Mouse (Mus musculus) MEL (cell line): ENCODE results near the gene Epb41. TPM values are rescaled to one million over a fixed set of nuclear protein-coding genes. Genes with fewer than 3 reads are reported as not detected.

Source experiments
- DNase-seq: peaks from one replicate; pipeline ENCODE4 v3.0.0; 2011; ENCODE audit warnings: low read depth, low spot score
- H3K27ac ChIP-seq: 2 replicates; pipeline ENCODE4 v1.5.1; 2012; ENCODE audit warnings: low read depth, mild to moderate bottlenecking, control low read depth, low read length, moderate library complexity; ENCODE audit not compliant: control insufficient read depth
- H3K27me3 ChIP-seq, 2 experiments: fragments of 150-350 bp in 1 of 2; sonication (generic) in 1 of 2; 2 replicates each; pipeline ENCODE4 v1.6.1; 2012; ENCODE audit warnings: low read length in 2 of 2, mild to moderate bottlenecking in 2 of 2, improper control_type of control experiment in 1 of 2, moderate library complexity in 1 of 2; ENCODE audit not compliant: insufficient read depth in 2 of 2, control insufficient read depth in 1 of 2
- H3K36me3 ChIP-seq, 2 experiments: 2 replicates each; pipeline ENCODE4 v1.6.1; 2012 to 2014; ENCODE audit warnings: low read length in 2 of 2, improper control_type of control experiment in 1 of 2, inconsistent platforms in 1 of 2, mild to moderate bottlenecking in 1 of 2; ENCODE audit not compliant: insufficient read depth in 2 of 2, control insufficient read depth in 1 of 2
- H3K4me1 ChIP-seq, 2 experiments: fragments of 150-350 bp in 1 of 2; sonication (generic) in 1 of 2; 2 replicates each; pipeline ENCODE4 v1.6.1; 2012; ENCODE audit warnings: low read length in 2 of 2, improper control_type of control experiment in 1 of 2, mild to moderate bottlenecking in 1 of 2; ENCODE audit not compliant: insufficient read depth in 2 of 2, control insufficient read depth in 1 of 2
- H3K4me3 ChIP-seq, 2 experiments: fragments of 150-350 bp in 1 of 2; sonication (generic) in 1 of 2; 2 replicates each; pipeline ENCODE4 v1.5.1; 2012; ENCODE audit warnings: low read depth in 2 of 2, low read length in 2 of 2, mild to moderate bottlenecking in 2 of 2, moderate library complexity in 2 of 2, control low read depth in 1 of 2, improper control_type of control experiment in 1 of 2; ENCODE audit not compliant: control insufficient read depth in 1 of 2, insufficient read depth in 1 of 2
- H3K79me2 ChIP-seq: 2 replicates; pipeline ENCODE4 v1.6.1; 2012; ENCODE audit warnings: mild to moderate bottlenecking, low read length, moderate library complexity; ENCODE audit not compliant: control insufficient read depth, poor library complexity, insufficient read depth
- H3K9ac ChIP-seq: 2 replicates; pipeline ENCODE4 v1.6.1; 2012; ENCODE audit warnings: low read depth, mild to moderate bottlenecking, control low read depth, low read length, moderate library complexity; ENCODE audit not compliant: control insufficient read depth, poor library complexity, severe bottlenecking
- H3K9me3 ChIP-seq: fragments of 150-350 bp; sonication (generic); replicated peaks from 2 replicates; pipeline ENCODE4 v1.6.1; 2012; ENCODE audit warnings: mild to moderate bottlenecking, low read length, improper control_type of control experiment, moderate library complexity; ENCODE audit not compliant: insufficient read depth
- BHLHE40 ChIP-seq: IDR thresholded peaks from 2 replicates; pipeline ENCODE4 v1.6.1; 2012; ENCODE audit warnings: low read depth, mild to moderate bottlenecking, inconsistent platforms, low read length, improper control_type of control experiment, borderline replicate concordance
- CHD1 ChIP-seq: IDR thresholded peaks from 2 replicates; pipeline ENCODE4 v1.6.1; 2012; ENCODE audit warnings: low read depth, mild to moderate bottlenecking, inconsistent platforms, low read length, improper control_type of control experiment
- CHD2 ChIP-seq: IDR thresholded peaks from 2 replicates; pipeline ENCODE4 v1.6.1; 2011; ENCODE audit warnings: low read length, improper control_type of control experiment
- CTCF ChIP-seq, 3 experiments: IDR thresholded peaks in 2 of 3; conservative IDR thresholded peaks in 1 of 3; 2 replicates each; pipeline ENCODE4 v1.5.1; 2011 to 2012; ENCODE audit warnings: low read length in 3 of 3, low read depth in 2 of 3, mild to moderate bottlenecking in 2 of 3, improper control_type of control experiment in 1 of 3, inconsistent platforms in 1 of 3, mixed read lengths in 1 of 3, moderate library complexity in 1 of 3; ENCODE audit not compliant: control insufficient read depth in 1 of 3, insufficient read depth in 1 of 3, poor library complexity in 1 of 3, severe bottlenecking in 1 of 3
- E2F4 ChIP-seq: IDR thresholded peaks from 2 replicates; pipeline ENCODE4 v1.6.1; 2011; ENCODE audit warnings: low read depth, low read length, improper control_type of control experiment, borderline replicate concordance
- ELF1 ChIP-seq: IDR thresholded peaks from 2 replicates; pipeline ENCODE4 v1.6.1; 2014; ENCODE audit warnings: low read depth, mild to moderate bottlenecking, inconsistent platforms, low read length, improper control_type of control experiment, moderate library complexity
- ETS1 ChIP-seq: IDR thresholded peaks from 2 replicates; pipeline ENCODE4 v1.6.1; 2012; ENCODE audit warnings: low read depth, mild to moderate bottlenecking, inconsistent platforms, low read length, improper control_type of control experiment, moderate library complexity
- GATA1 ChIP-seq: IDR thresholded peaks from 2 replicates; pipeline ENCODE4 v1.6.1; 2011; ENCODE audit warnings: low read depth, low read length, improper control_type of control experiment
- HCFC1 ChIP-seq: IDR thresholded peaks from 2 replicates; pipeline ENCODE4 v1.6.1; 2012; ENCODE audit warnings: low read depth, mild to moderate bottlenecking, inconsistent platforms, low read length, improper control_type of control experiment, moderate library complexity
- KAT2A ChIP-seq: conservative IDR thresholded peaks from 2 replicates; pipeline ENCODE4 v1.6.1; 2012; ENCODE audit warnings: low read depth, low read length, improper control_type of control experiment, inconsistent platforms
- MAX ChIP-seq: IDR thresholded peaks from 2 replicates; pipeline ENCODE4 v1.6.1; 2011; ENCODE audit warnings: low read length, improper control_type of control experiment
- MYC ChIP-seq: IDR thresholded peaks from 2 replicates; pipeline ENCODE4 v1.6.1; 2011; ENCODE audit warnings: low read depth, mild to moderate bottlenecking, low read length, improper control_type of control experiment, moderate library complexity
- NRF1 ChIP-seq: IDR thresholded peaks from 2 replicates; pipeline ENCODE4 v1.6.1; 2014; ENCODE audit warnings: low read depth, mild to moderate bottlenecking, inconsistent platforms, low read length, improper control_type of control experiment, moderate library complexity; ENCODE audit not compliant: poor library complexity, insufficient read depth, severe bottlenecking
- SIN3A ChIP-seq: IDR thresholded peaks from 2 replicates; pipeline ENCODE4 v1.6.1; 2012; ENCODE audit warnings: low read length, improper control_type of control experiment, inconsistent platforms
- SMC3 ChIP-seq: IDR thresholded peaks from 2 replicates; pipeline ENCODE4 v1.6.1; 2011; ENCODE audit warnings: low read depth, low read length, improper control_type of control experiment
- TBP ChIP-seq: IDR thresholded peaks from 2 replicates; pipeline ENCODE4 v1.8.0; 2011; ENCODE audit warnings: low read depth, low read length, improper control_type of control experiment
- TCF12 ChIP-seq: IDR thresholded peaks from 2 replicates; pipeline ENCODE4 v1.6.1; 2014; ENCODE audit warnings: low read depth, mild to moderate bottlenecking, inconsistent platforms, low read length, improper control_type of control experiment, moderate library complexity
- USF1 ChIP-seq: IDR thresholded peaks from 2 replicates; pipeline ENCODE4 v1.6.1; 2014; ENCODE audit warnings: low read depth, mild to moderate bottlenecking, inconsistent platforms, low read length, improper control_type of control experiment, moderate library complexity
- ZC3H11A ChIP-seq: IDR thresholded peaks from 2 replicates; pipeline ENCODE4 v1.6.1; 2012; ENCODE audit warnings: low read depth, mild to moderate bottlenecking, inconsistent platforms, low read length, improper control_type of control experiment
- ZMIZ1 ChIP-seq: IDR thresholded peaks from 2 replicates; pipeline ENCODE4 v1.6.1; 2012; ENCODE audit warnings: low read depth, mild to moderate bottlenecking, inconsistent platforms, low read length, improper control_type of control experiment, moderate library complexity
- ZNF384 ChIP-seq: IDR thresholded peaks from 2 replicates; pipeline ENCODE4 v1.6.1; 2012; ENCODE audit warnings: low read depth, mild to moderate bottlenecking, inconsistent platforms, low read length, improper control_type of control experiment
- polyA plus RNA-seq, 2 experiments: library from polyadenylated mRNA; stranded (reverse) in 1 of 2; unstranded in 1 of 2; fragments of >175 nt in 1 of 2; fragments of >200 nt in 1 of 2; gene quantifications; 2 replicates each; pipeline versions ENCODE4 v1.2.1 to v1.2.4; 2012; ENCODE audit warnings: low replicate concordance in 2 of 2, low read depth in 1 of 2; ENCODE audit not compliant: insufficient read length in 2 of 2, insufficient read depth in 1 of 2, missing spikeins in 1 of 2
- total RNA-seq: library from RNA; depleted of rRNA; stranded (reverse); fragments of 300-350 nt; gene quantifications from 2 replicates; pipeline ENCODE4 v1.2.3, GENCODE M21; 2012

Gene Epb41
- total and polyA plus RNA-seq, 3 experiments: 36.5 to 115 (median 44.3) TPM

DNA sequence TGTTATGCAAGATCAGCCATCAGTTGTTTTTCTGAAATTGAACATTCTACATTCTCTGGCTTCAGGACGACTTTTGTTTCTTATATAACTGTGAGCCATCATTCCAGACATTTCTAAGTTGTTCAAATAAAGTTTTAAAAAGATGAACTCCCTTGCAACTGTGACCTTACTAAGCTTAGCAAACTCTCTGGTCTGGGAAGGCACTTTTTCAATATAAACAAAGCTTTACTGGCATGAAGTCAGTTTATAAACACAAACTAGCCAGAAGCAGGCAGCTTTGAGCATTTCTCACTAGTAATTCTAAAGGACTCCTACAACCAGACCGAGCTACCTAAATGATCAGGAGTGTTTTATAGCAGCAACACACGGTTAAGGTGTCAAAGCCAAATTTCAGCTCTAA, 118.0 kb downstream of the Epb41 start:
- no peak overlapping the region for H3K9ac ChIP-seq
- no peak overlapping the region for H3K4me3 ChIP-seq
- TF ChIP-seq ELF1 (no peak), CHD1 (no peak)
- no peaks in the 10 kb centered on the region for H3K79me2 ChIP-seq
- no peaks in the 10 kb centered on the region for H3K4me1 ChIP-seq
- H3K36me3 ChIP-seq: peaks cover 0 to 36% of the 10 kb centered on the region in 2 experiments; a peak in 2 of 4 replicates
- H3K9me3 ChIP-seq: no peaks in the 10 kb centered on the region
- H3K27me3 ChIP-seq: no peaks in the 10 kb centered on the region
- no peak overlapping the region for H3K27ac ChIP-seq
- no peak for DNase-seq

DNA sequence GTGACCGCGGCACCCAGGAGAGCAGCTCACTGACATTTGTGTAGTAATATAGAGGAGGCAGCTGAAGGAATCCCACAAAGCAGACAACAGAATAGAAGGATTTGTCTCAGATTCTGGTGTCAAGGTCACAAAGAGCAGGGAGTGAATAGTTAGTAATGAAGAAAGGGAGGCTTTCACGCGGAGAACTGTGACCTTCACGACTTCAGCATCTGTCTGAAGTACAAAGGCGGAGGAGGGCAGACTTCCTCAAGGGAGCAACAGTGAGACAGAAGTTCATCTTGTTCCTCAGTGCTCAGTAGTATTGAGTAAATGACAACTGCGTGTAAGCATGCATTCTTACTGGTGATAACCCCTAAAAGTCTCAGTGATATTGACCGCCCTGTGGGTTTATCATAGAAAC, 124.5 kb downstream of the Epb41 start:
- Histone ChIP-seq H3K36me3 (peaks cover 0 to 27% of the 10 kb centered on the region in 2 experiments; a peak in 2 of 4 replicates), H3K9ac (no peak overlapping the region), H3K27ac (no peak overlapping the region), H3K27me3 (no peaks in the 10 kb centered on the region), H3K4me1 (no peaks in the 10 kb centered on the region), H3K9me3 (no peaks in the 10 kb centered on the region), H3K4me3 (no peak overlapping the region), H3K79me2 (no peaks in the 10 kb centered on the region)
- DNase-seq: no peak
- TF ChIP-seq USF1: no peak
- no peak for TF ChIP-seq ZC3H11A
- TF ChIP-seq ETS1: no peak
- TF ChIP-seq GATA1: no peak
- no peak for TF ChIP-seq CTCF (IDR thresholded peaks at IDR 0.05 in 2 of 3, conservative IDR thresholded peaks at IDR 0.05 in 1 of 3; ENCODE audit: control insufficient read depth in 1 of 3, insufficient read depth in 1 of 3, low read depth in 2 of 3, low read length in 3 of 3, poor library complexity in 1 of 3, severe bottlenecking in 1 of 3)
- no peak for TF ChIP-seq NRF1
- TF ChIP-seq TBP: no peak
- no peak for TF ChIP-seq KAT2A
- no peak for TF ChIP-seq MAX
- no peak for TF ChIP-seq ZNF384
- TF ChIP-seq CHD2: no peak
- TF ChIP-seq ZMIZ1: no peak
- no peak for TF ChIP-seq CHD1
- TF ChIP-seq TCF12: no peak
- TF ChIP-seq HCFC1: no peak
- TF ChIP-seq E2F4: no peak
- no peak for TF ChIP-seq BHLHE40
- TF ChIP-seq SMC3: no peak
- TF ChIP-seq MYC: no peak
- no peak for TF ChIP-seq SIN3A
